Mouse (Mus musculus): Measurements from ENCODE around the gene 1700019D03Rik.

Gene 1700019D03Rik

GRCm38 (mm10) chr1:53020079-53020478, at the start of gene 1700019D03Rik:
Gene 1700019D03Rik, minus strand, starts transcription at chr1:53020179.
- DNase-seq (ENCODE audit: low read depth, low spot score): no peak

- DNase-seq (ENCODE audit: low read depth, low spot score): no peak
Measured at GRCm38 (mm10) chr1:53063921-53064320, 43.9 kb upstream of the 1700019D03Rik start.

DNA sequence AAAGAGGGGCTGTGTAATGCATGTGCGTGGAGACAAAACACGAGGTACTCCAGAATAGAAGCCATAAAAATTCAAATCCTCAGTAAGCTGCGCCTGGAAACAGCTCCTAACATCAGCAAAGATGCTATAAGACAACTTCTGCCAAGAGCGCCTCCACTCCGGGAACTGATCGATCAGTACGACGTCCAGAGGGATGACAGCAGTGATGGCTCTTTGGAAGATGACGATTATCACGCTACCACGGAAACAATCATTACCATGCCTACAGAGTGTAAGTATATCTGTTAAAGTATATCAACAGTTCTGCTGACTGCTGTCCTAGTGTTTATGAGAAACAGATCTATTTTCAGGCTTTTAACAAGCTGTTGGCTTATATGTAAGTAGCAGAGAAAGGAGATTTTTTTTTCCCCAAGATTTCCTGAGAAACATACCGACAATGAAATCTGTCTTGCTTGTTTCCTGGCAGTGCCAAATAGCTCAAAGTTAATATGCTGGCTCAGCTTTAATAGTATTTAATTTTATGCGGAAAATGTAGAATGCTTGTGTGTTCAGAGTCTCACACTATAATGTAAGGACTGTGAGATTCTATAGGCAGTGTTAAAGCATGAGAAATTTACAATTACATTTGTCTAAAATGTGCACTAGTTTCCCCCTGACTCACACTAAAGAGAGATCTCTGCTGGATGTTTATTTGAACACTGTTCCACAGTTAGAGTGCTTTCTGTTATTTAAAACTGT, 42.1 kb upstream of the 1700019D03Rik start:
- DNase-seq (ENCODE audit: low read depth, low spot score): no peak

DNA sequence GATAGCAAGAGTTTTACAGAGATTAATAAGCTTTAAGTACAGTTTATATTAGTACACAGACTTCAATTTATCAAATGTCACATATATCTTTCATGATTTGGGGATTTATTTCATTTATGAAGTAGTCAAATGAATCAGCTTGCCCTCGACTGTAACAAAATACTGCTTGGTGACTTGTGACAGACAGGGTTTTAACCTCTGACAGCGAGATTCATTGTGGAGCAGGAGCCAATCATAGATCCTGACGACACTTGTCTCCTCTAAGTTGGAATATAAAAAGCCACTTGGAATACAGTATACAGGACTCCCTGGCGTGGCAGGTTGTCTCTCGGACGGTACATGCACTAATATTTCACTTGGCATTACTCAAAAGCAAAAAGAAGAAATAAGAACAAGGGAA, 41.4 kb upstream of the 1700019D03Rik start, which contains the start of gene Mstn:
TSS of gene Mstn (plus strand) at position 301 of the 400 bp plus-strand sequence.
- DNase-seq (ENCODE audit: low read depth, low spot score): no peak

DNA sequence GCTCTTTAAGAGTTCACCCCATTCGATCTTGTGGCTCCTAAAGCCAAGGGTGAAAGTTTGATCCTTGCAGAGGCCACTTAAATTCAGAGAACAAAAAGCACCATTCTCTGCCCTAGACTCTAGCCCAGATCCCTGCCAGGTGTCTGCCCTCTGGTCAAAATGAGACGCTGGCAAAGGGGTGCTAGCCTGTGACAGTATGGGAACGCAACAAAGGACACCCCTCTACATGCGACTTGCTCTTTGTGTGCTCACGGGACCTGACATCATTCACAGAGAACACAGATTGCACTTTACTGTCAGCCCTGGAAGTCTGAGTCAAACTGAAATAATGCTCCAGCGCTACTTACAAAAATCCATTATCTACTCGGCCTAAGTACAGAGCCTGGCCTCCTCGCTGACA, 40.5 kb upstream of the 1700019D03Rik start:
- no peak for DNase-seq (ENCODE audit: low read depth, low spot score)

GRCm38 (mm10) chr1:53059106-53059505, 39.1 kb upstream of the 1700019D03Rik start:
- DNase-seq (ENCODE audit: low read depth, low spot score): no peak

DNA sequence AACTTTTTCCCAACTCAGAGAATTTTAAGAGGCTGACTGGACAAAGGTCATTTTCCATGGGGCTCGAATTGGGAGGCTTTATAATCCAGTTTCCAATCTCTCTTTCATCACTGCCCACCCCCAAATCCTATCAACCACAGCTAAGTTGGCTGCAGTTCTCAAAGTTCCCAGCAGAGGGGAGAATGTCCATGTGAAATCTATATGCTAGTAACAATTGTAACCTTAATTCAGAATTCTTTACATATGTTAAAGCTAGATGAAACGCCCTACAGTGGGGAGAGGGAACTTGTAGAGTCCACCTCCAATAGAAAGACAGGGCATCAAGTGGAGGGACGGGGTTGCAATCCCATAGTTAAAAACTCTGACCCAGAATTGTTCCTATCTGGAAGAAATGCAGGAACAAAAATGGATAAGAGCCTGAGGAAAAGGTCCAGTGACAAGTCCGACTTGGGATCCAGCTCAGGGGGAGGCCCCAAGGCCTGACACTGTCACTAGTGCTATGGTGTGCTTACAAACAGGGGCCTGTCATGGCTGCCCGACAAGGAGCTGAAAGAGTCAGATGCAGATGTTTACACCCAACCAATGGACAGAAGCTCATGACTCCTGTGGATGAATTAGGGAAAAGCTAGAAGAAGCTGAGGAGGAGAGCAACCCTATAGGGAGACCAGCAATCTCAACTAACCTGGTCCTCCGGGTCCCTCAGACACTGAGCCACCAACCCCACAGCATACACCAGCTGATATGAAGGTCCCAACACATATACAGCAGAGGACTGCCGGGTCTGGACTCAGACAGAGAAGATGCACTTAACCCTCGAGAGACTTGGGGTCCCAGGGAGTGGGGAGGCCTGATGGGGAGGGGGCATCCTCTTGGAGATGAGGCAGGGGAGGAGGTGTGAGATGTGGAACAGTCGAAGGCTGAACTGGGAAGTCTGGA, 33.4 kb upstream of the 1700019D03Rik start:
- peak; percentile 55 for DNase-seq (ENCODE audit: low read depth, low spot score)

DNA sequence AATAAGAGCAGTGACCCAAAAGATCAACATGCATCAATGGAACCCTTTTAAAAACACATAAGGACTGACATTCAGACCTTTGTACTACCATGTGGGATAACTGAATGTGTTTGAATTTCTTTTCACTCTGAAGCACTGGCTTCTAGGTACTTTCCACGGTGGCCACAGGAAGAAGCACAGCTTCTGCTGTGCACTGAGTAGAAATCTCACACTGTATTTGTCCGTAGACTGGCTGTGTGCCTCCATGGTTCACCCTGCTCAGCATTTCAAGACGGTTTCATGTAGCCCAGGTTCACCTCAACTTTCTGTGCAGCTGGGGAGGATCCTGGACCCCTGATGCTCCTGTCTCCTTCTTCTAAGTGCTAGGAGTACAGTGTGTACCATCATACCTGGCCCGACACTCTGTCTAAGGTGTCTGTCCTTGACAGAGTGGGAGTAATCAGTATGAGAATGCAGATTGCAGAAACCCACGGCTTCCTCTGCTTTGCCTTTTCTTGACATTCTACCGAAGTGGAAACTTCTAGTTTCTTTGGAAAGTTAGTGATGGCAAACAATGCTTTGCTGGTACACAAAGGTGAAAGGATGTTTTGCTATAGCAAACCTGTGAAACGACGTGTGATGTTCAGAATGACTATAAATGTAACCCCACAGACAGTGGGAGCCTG, 29.9 kb upstream of the 1700019D03Rik start:
- peak; percentile 50 for DNase-seq (ENCODE audit: low read depth, low spot score)

- no peak for DNase-seq (ENCODE audit: low read depth, low spot score)
Measured at GRCm38 (mm10) chr1:53037443-53037871, 17.5 kb upstream of the 1700019D03Rik start.

- DNase-seq (ENCODE audit: low read depth, low spot score): peak; percentile 16
Measured at GRCm38 (mm10) chr1:53032550-53032949, 12.6 kb upstream of the 1700019D03Rik start.

DNA sequence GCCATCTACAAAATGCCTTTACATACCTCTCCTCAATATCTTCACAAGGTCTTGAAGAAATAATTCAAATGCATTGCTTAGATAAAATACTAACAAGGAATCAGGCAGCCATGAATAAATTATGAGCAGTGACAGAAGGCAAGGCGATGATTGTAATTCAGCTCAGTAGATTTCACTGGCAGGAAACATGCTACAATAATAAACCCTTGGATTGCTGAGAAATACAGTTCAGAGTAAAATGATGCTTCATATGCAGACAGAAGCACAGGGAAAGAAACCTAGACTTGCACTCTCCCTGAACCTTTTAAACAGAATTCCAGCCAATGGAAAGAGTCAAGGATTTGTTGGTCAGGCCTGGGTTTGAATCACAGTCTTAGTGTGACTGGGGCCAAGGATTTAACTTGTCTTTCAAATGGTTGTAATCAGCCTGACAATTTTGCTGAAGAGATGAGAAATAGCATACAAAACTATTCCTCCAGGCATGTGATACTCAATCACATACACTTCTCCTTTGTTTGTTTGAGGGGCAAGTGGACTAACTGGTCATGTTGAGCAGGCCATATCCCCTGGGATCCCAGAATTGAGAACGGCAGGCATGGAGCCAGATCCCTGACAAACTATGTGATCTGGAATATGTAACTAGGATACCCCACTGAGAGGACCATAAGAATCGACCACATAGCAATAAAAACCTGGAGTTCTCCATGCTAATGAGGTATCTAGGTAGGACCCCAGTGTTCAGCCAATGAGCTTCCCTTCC, 1.1 kb downstream of the 1700019D03Rik start:
- DNase-seq (ENCODE audit: low read depth, low spot score): no peak

GRCm38 (mm10) chr1:53015606-53016005, 4.4 kb downstream of the 1700019D03Rik start:
- DNase-seq (ENCODE audit: low read depth, low spot score): no peak

DNA sequence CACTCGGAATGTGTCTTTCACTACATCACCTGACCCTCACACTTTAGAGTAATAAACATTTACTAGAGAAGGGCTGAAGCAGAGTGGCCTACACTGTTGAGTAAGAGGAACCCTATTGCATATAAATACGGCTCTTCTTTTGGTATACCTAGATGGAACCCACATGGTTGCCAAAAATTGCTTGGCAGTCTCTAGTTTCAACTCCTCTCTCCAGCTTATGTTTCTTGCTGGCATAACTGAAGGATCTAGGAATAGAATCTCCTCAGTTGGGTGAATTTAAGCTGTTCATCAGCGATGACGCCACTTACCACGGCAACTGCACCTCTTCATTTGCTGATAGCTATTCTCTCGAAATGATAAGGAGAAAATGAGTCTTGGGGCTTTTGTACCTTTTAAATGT, 5.3 kb downstream of the 1700019D03Rik start:
- no peak for DNase-seq (ENCODE audit: low read depth, low spot score)

GRCm38 (mm10) chr1:52986692-52987091, 33.3 kb downstream of the 1700019D03Rik start:
- no peak for DNase-seq (ENCODE audit: low read depth, low spot score)

DNA sequence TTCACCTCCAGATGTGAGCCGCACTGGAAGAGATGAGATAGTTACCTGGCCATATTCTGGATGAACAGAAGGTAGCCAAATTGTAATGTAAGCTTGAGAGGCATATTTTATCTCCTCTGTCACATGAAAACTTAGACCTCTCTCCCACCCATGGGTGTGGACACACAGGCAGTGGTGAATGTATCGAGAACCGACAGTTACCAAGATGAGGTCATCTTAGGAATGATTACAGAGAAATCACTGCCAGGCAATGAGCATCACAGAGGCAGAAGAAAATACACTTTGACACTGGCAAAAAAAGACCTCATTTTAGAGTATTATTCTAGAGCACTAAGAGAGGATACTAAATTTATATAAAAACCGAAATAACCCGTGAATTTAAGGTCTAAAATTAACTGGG, 46.8 kb downstream of the 1700019D03Rik start:
- DNase-seq (ENCODE audit: low read depth, low spot score): no peak

DNA sequence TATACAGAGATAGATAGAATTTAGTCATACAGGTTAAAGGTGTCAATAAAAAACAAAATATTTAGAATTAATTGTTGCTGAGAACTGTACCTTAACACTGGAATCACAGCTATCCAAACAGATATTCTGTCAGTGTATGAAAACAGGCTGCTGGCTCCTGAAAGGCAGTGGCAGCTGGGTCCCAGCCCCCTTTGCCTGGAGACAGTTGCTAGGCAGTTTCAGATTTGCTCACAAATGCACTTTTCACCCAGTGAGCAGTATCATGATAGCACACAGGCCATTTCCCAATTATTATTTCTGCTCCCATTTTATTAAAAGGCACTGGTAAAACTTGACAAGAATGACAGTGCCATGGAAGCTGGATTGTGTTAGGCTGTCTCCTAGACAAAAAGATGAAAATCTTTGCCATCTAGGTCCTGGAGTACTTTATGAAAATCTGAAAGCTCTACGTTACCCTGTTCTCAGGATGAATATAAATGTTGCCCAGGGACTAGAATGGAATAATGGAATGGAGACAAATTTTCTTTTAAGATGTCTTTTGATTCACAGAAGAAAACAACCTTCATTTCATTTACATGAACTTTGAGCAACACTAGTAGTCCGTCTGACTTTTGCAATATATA, 48.0 kb downstream of the 1700019D03Rik start:
- no peak for DNase-seq (ENCODE audit: low read depth, low spot score)

GRCm38 (mm10) chr1:52964581-52964980, 55.4 kb downstream of the 1700019D03Rik start:
- no peak for DNase-seq (ENCODE audit: low read depth, low spot score)

GRCm38 (mm10) chr1:52963097-52963496, 56.9 kb downstream of the 1700019D03Rik start:
- no peak for DNase-seq (ENCODE audit: low read depth, low spot score)

DNA sequence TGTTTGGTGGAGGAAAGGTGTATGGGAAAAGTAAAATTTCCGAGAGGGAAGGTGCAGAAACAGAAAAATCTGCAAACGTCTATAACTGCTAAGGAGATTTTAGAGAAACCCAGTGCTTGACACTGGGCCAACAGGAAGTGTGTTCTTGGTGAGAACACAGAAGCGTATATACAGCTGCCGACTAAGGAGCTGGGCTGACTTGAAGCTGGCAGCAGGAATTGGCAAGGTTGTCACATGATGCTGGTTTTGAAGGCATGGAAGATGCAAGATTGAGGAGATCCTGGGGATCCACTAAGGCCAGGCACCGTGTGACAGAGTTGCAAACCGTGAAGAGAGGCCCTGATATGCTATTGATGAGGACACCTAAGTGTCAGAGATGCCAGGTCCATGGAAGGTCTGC, 59.8 kb downstream of the 1700019D03Rik start:
- DNase-seq (ENCODE audit: low read depth, low spot score): no peak

DNA sequence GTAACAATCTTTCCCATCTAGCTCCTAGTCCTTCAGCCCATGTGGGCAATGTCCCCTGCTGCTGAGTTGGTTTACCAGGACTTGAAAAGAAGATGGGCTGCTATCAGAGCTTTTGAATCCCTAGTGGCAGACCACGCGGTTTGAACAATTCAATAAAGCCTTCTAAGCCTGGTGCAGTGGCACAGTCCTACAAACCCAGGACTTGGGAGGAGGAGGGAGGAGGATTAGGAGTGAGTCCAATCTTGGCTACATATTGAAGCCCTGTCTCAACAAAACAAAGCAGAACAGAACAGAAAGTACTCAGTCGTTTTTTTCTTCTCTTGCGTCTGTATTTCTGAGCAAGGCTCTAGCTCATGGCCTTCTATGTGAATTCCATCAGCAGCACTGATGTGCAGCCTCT, 63.2 kb downstream of the 1700019D03Rik start:
- DNase-seq (ENCODE audit: low read depth, low spot score): no peak

DNA sequence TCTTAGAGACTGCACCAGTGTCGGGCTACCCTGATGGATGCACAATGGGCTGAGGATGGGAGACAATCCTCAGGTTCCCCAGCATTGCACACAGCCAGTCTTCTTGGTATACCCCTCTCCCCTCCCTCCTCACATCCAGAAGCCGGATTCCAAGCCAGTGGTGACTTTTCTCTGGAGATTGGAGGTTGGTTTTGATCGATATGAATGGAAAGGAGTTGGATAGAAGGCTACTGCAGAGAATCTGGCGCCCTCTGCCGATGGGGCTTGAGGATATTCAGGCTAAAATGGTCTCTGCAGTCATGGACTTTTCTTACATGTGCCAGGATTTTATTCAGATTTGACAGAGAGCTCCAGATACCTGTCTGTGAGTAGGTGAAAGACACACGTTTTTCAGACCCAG, 64.9 kb downstream of the 1700019D03Rik start:
- DNase-seq (ENCODE audit: low read depth, low spot score): peak; percentile 51

Data from CD4-positive helper T cell, adult 2 months (primary cell).